Mouse (Mus musculus) NIH3T3 (cell line): Measurements from ENCODE around the gene Tmc8.

Experiments used
- DNase-seq: peaks from one replicate; pipeline ENCODE4 v3.0.0-alpha.2; 2012; ENCODE audit warnings: low read depth

The Tmc8 gene

DNA sequence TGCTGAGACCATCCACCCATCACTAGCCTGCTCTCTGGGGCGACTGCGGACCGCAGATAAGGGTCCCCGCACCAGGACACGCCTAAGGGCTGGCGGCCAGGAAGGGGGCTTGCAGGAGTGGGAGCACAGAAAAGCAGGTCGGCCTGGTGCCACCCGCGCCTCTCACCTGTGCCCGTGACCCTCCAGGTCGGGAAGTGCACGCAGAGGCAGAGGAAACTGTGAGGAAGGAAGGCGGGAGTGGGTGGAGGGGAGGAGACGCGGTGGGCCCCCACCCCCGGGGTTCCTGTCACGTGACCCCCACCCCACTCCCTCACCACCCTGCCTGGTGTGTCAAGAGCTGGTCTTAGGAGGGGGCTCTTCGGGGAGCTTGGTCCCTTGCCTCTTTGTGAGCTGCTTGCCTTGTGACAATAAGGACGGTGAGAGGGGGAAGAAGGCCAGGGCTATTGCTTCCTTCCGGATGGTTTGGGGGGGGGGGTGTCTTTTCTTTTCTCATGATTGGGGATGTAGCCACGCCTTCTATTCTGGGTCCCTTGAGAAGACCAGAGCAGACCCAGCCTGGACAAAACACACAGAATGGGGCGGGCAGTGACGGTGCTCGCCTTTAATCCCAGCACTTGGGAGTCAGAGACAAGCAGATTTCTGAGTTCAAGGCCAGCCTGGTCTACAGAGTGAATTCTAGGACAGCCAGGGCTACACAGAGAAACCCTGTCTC, at the start of gene Tmc8, which contains the start of gene Tmc6:
Gene Tmc8 (plus strand): TSS at position 84 of the 712 bp plus-strand sequence.
Gene Tmc6 (minus strand): TSS at position 206 of the 712 bp plus-strand sequence.
- no peak for DNase-seq

- no peak for DNase-seq
Observed at GRCm38 (mm10) chr11:117736037-117736689, 45.7 kb upstream of the Tmc8 start.

DNA sequence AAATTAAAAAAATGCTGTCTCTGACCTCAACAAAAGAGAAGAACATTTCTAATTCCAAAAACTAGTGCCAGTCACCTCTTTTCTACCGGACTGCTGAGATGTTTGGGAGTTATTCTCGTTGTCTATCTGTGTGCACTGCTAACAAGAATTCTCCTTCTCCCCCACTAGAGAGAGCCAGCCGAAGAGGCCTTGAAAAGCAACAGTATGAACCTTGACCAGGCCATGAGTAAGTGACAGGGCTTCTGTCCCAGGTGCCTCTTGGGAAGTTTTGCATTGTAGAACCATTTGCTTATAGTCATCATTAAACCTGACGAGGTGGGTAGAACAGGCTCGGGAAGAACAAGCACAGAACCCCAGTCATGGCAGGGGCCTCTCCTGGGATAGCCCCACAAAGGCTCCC, 43.8 kb upstream of the Tmc8 start:
- no peak for DNase-seq

- no peak for DNase-seq
Observed at GRCm38 (mm10) chr11:117741128-117741527, 40.7 kb upstream of the Tmc8 start.

- DNase-seq, result no peak
Observed at GRCm38 (mm10) chr11:117742243-117742642, 39.6 kb upstream of the Tmc8 start.

- no peak for DNase-seq
Observed at GRCm38 (mm10) chr11:117742715-117743114, 39.2 kb upstream of the Tmc8 start.

GRCm38 (mm10) chr11:117743454-117744030, 38.3 kb upstream of the Tmc8 start:
- DNase-seq, result no peak

- DNase-seq, result no peak
Observed at GRCm38 (mm10) chr11:117748628-117749027, 33.2 kb upstream of the Tmc8 start.

DNA sequence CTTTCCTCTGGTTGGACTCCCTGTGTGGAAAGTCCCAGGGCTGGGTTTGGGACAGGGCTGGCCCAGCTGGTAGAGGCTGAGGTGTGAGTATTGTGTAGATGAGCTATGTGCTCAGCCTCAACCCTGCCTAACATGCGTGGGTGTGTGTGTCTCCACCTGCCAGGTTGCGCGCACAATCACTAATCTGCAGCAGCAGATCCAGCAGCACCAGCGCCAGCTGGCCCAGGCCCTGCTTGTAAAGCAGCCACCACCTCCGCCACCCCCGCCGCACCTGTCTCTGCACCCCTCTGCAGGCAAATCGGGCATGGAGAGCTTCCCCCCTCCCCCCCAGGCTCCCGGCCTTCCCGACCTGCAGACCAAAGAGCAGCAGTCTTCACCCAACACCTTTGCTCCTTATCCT, 32.5 kb upstream of the Tmc8 start:
- no peak for DNase-seq

- DNase-seq, result no peak
Observed at GRCm38 (mm10) chr11:117751544-117751943, 30.3 kb upstream of the Tmc8 start.

- no peak for DNase-seq
Observed at GRCm38 (mm10) chr11:117755891-117756290, 26.0 kb upstream of the Tmc8 start.

GRCm38 (mm10) chr11:117759267-117759666, 22.6 kb upstream of the Tmc8 start:
- no peak for DNase-seq

GRCm38 (mm10) chr11:117760374-117761119, 21.3 kb upstream of the Tmc8 start:
- DNase-seq, result no peak

DNA sequence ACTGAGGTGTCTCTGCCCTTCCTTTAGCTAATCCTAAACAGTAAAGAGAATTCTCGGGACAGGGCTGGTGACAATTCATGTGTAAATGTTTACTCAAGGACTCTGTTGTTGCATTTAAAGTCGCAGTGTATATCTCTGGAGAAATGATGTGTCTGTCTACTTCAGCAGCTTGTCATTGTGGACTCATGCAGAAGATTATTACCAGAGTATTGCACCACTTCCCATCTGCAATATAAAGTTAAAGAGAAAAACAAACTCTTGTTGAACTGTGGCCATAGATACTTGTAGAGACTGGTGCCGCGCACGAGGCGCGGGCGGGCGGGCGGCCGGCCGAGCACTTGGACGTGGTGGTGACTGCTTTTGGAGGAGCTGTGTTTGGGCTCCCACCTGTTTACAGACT, 20.1 kb upstream of the Tmc8 start:
- no peak for DNase-seq

DNA sequence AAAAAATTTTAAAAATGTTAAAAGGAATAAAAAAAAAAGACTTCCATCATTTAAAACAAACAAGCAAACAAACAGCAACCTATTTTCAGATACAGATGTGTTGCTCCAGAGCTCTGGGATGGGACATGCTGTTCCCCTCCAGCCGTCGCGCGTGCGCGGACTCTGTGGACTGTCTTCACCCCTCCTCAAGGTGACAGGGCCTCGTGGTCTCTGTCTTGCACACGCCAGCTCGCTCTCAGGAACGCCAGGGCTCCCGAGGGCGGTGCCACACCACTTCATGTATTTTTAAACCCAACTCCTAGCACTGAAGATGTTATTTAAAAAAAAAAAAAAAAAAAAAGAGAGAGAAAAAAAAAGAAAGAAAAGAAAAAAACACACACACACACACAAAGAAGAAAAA, 19.6 kb upstream of the Tmc8 start:
- no peak for DNase-seq

DNA sequence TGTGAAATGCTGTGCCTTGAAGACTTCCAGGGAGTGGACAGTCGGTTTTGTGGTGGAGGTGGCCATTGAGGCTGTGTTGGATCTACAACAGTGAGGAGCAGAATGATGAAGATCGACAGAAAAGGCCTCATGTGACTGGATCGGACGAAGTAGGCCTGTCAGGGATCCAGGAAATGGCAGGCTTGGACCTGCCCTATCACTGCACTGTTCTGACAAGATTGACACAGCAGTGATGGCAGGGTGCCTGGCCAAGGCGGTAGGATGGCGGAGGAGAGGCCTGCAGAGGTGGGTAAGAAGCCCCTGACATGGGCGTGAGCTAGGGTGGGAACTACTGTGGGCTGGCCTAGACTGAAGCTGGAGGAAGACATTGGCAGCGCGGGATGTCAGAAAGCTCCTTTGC, 17.6 kb upstream of the Tmc8 start:
- DNase-seq, result no peak

DNA sequence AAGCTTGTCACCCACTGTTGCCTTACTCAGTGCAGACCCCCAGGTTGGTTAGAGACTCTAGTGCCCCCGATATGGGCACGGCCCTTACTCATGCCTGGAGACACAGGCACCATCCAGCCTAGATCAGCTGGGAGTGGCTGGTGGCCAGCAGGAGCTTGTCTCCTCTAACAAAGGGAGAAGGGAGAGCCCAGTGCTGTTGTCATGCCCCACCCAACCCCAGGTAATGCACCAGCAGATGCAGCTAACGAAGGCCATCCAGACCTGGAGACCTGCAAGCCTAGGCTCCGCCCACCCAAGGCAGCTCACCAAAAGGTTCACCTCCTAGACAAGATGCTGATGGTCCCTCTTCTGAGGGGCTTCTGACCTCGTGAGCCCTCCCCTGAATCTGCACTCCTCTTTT, 16.5 kb upstream of the Tmc8 start:
- DNase-seq, result no peak

DNA sequence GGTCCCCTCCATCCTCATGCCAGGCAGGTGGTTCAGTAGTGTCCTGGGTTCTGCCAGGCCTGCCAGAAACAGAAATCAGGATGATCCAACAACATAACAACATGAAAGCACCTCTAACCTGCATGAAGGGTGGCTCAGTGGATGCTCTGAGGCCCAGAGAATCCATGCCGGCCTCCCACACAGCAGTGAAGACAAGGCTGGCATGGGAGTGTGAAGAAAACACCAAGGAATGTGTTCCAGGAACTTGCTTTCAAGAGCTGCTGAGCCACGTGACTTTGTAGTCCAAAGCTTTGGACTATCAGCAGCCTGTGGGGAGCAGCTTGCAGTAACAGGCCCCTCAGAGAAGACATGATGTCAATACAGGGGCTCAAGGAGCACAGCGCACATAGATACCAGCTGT, 15.6 kb upstream of the Tmc8 start:
- no peak for DNase-seq

- DNase-seq, result no peak
Observed at GRCm38 (mm10) chr11:117768725-117769682, 12.9 kb upstream of the Tmc8 start.

GRCm38 (mm10) chr11:117769683-117770047, 12.2 kb upstream of the Tmc8 start:
- DNase-seq, result no peak

DNA sequence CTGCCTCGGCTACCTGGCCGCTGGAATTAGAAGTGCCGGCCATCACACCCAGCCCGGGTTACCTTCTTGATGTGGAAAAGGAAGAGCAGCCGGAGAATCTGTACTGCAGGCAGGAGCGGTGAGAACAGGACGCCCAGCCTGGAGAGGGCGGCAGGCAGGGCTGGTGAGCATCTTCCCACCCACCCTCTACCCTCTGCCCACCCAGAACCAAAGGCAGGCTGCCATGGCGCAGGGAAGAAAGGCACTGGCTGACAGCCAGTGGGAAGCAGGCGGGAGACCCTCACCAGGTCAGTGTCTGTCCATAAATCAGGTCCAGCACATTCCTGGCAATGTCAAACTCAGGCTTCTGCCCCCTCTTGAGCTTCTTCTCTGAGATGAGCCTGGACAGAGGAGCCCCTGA, 11.5 kb upstream of the Tmc8 start:
- DNase-seq, result no peak

- no peak for DNase-seq
Observed at GRCm38 (mm10) chr11:117772352-117772751, 9.5 kb upstream of the Tmc8 start.
